12 mouse cellular contexts compared by ENCODE assay signal in the genomic region with DNA sequence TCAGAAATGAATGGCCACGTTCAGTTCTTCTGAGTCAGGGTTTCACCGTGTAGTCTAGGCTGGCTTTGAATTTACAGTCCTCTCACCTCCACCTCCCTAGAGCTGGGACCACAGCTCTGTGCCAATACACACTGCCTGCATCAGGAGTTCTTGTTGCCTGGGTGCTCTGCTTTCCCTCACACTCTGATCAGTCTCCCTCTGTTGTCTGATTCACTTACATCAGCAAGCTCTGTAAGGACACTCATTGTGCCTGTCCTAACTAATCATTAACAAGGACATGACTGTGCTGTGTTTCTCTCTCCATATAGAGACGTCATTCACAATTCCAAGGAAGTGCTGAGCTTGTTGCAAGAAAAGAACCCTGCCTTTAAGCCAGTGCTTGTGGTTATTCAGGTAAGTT. TPM values are rescaled to one million over a fixed set of nuclear protein-coding genes. Genes with fewer than 3 reads are reported as not detected.
A peak's percentile ranks its signal among the peaks of the same experiment; 100 is the strongest.
DNase-seq lines count a peak whose midpoint lies in the region; ATAC-seq and TF ChIP-seq lines count a peak whose summit lies in the region.
"Had no signal": no experiment of that assay in that cellular context is flagged by ENCODE, and none has a peak within 500 bp of the region (broad histone marks: within the 10 kb centered on the region; RNA-seq: fewer than 3 reads in every experiment).

No protein-coding gene starts in this region.

- H3K27ac ChIP-seq in hindbrain, postnatal 0 days, result peak overlapping the region; percentile 27; the same call in 1 of the 2 replicates
- no peak overlapping the region for H3K27ac ChIP-seq in hindbrain, embryonic 11.5 days (ENCODE audit: low read depth, low read length)
- no peak overlapping the region for H3K27ac ChIP-seq in midbrain, embryonic 11.5 days (ENCODE audit: low read depth, low read length)
- H3K27ac ChIP-seq in midbrain, embryonic 10.5 days (replicated peaks), result no peak overlapping the region
- peak overlapping the region; percentile 34 for H3K27ac ChIP-seq in small intestine, adult 2 months (ENCODE audit: insufficient read depth, low read depth, low read length)
- no peak overlapping the region for H3K27ac ChIP-seq in gastrocnemius, adult 2 months
- H3K27ac ChIP-seq: embryonic facial prominence, embryonic 10.5 days; limb, embryonic 15.5 days; macrophage had no signal

- no peak overlapping the region for H3K4me2 ChIP-seq in hindbrain, postnatal 0 days (ENCODE audit: low read depth, low read length)
- no peak overlapping the region for H3K4me2 ChIP-seq in hindbrain, embryonic 11.5 days (replicated peaks; ENCODE audit: low read depth, low read length)
- no peak overlapping the region for H3K4me2 ChIP-seq in midbrain, embryonic 11.5 days
- H3K4me2 ChIP-seq: limb, embryonic 15.5 days had no signal

- H3K4me1 ChIP-seq in hindbrain, postnatal 0 days (ENCODE audit: insufficient read depth, low read length), result no peaks in the 10 kb centered on the region
- no peaks in the 10 kb centered on the region for H3K4me1 ChIP-seq in hindbrain, embryonic 11.5 days (replicated peaks; ENCODE audit: control insufficient read depth, insufficient read depth, low read length)
- no peaks in the 10 kb centered on the region for H3K4me1 ChIP-seq in midbrain, embryonic 11.5 days (ENCODE audit: control insufficient read depth, insufficient read depth, low read length)
- H3K4me1 ChIP-seq in midbrain, embryonic 10.5 days, result peaks cover 25% of the 10 kb centered on the region
- peaks cover 5% of the 10 kb centered on the region; the same call in 1 of the 2 replicates for H3K4me1 ChIP-seq in small intestine, adult 2 months (ENCODE audit: control insufficient read depth, insufficient read depth, insufficient read length, low read length)

- peaks cover 4% of the 10 kb centered on the region; the same call in 1 of the 2 replicates for H3K36me3 ChIP-seq in hindbrain, postnatal 0 days (ENCODE audit: insufficient read depth, low read length)
- H3K36me3 ChIP-seq in hindbrain, embryonic 11.5 days (ENCODE audit: control insufficient read depth, insufficient read depth, low read length), result 0 out of 2 replicates have a peak, but pooled peaks cover 5% of the 10 kb centered on the region
- peaks cover 9% of the 10 kb centered on the region for H3K36me3 ChIP-seq in midbrain, embryonic 11.5 days (ENCODE audit: control insufficient read depth, insufficient read depth, low read length)
- peaks cover 52% of the 10 kb centered on the region for H3K36me3 ChIP-seq in midbrain, embryonic 10.5 days
- peaks cover 2% of the 10 kb centered on the region for H3K36me3 ChIP-seq in small intestine, adult 2 months (ENCODE audit: control insufficient read depth, insufficient read depth, low read length)

- TF ChIP-seq POLR2A in small intestine, adult 2 months (IDR thresholded peaks at IDR 0.05; ENCODE audit: low read depth, low read length), result no peak

- H3K27me3 ChIP-seq in hindbrain, postnatal 0 days (ENCODE audit: insufficient read depth, low read length), result no peaks in the 10 kb centered on the region
- no peaks in the 10 kb centered on the region for H3K27me3 ChIP-seq in hindbrain, embryonic 11.5 days (ENCODE audit: control insufficient read depth, insufficient read depth, low read length)
- H3K27me3 ChIP-seq in midbrain, embryonic 11.5 days (ENCODE audit: control insufficient read depth, insufficient read depth, low read length), result no peaks in the 10 kb centered on the region
- H3K27me3 ChIP-seq in midbrain, embryonic 10.5 days (ENCODE audit: low read depth, poor library complexity, severe bottlenecking), result no peaks in the 10 kb centered on the region
- H3K27me3 ChIP-seq in small intestine, adult 2 months (ENCODE audit: control insufficient read depth, insufficient read depth, low read length), result no peaks in the 10 kb centered on the region
- H3K27me3 ChIP-seq: limb, embryonic 15.5 days had no signal

- H3K9me3 ChIP-seq in hindbrain, postnatal 0 days (ENCODE audit: low read length), result no peaks in the 10 kb centered on the region
- no peaks in the 10 kb centered on the region for H3K9me3 ChIP-seq in hindbrain, embryonic 11.5 days (ENCODE audit: control insufficient read depth, low read length)
- H3K9me3 ChIP-seq in midbrain, embryonic 11.5 days (ENCODE audit: control insufficient read depth, low read length), result no peaks in the 10 kb centered on the region
- peaks cover 6% of the 10 kb centered on the region; the same call in 1 of the 2 replicates for H3K9me3 ChIP-seq in midbrain, embryonic 10.5 days (replicated peaks)
- H3K9me3 ChIP-seq: limb, embryonic 15.5 days had no signal

- 56% methylated on average over 3 of the region's 3 CpGs for WGBS in hindbrain, postnatal 0 days
- WGBS in hindbrain, embryonic 11.5 days, result 78% methylated on average over 3 of the region's 3 CpGs
- WGBS in midbrain, embryonic 11.5 days, result 90% methylated on average over 3 of the region's 3 CpGs
- WGBS in midbrain, embryonic 10.5 days, result 91% methylated on average over 3 of the region's 3 CpGs
- WGBS in small intestine, adult 2 months, result 26% methylated on average over 3 of the region's 3 CpGs

- H3K9ac ChIP-seq in hindbrain, postnatal 0 days (replicated peaks; ENCODE audit: low read length), result no peak overlapping the region
- H3K9ac ChIP-seq in hindbrain, embryonic 11.5 days (ENCODE audit: low read depth, low read length), result no peak overlapping the region
- no peak overlapping the region for H3K9ac ChIP-seq in midbrain, embryonic 11.5 days (ENCODE audit: low read length)
- H3K9ac ChIP-seq: limb, embryonic 15.5 days had no signal

- no peak overlapping the region for H3K4me3 ChIP-seq in hindbrain, postnatal 0 days (ENCODE audit: low read length)
- no peak overlapping the region for H3K4me3 ChIP-seq in hindbrain, embryonic 11.5 days (ENCODE audit: low read depth, low read length)
- H3K4me3 ChIP-seq in midbrain, embryonic 11.5 days (ENCODE audit: low read depth, low read length), result no peak overlapping the region
- H3K4me3 ChIP-seq in midbrain, embryonic 10.5 days, result no peak overlapping the region
- no peak overlapping the region for H3K4me3 ChIP-seq in small intestine, adult 2 months (ENCODE audit: low read depth, low read length)
- H3K4me3 ChIP-seq in gastrocnemius, adult 2 months, result no peak overlapping the region
- H3K4me3 ChIP-seq: embryonic facial prominence, embryonic 10.5 days; limb, embryonic 15.5 days had no signal

- no peak for TF ChIP-seq CTCF in hindbrain, postnatal 0 days (IDR thresholded peaks at IDR 0.05; ENCODE audit: low read depth)
- TF ChIP-seq CTCF in small intestine, adult 2 months (IDR thresholded peaks at IDR 0.05; ENCODE audit: extremely low read depth, insufficient read length, insufficient replicate concordance, low read depth, low read length), result no peak
- no peak for TF ChIP-seq CTCF in gastrocnemius, adult 2 months (IDR thresholded peaks at IDR 0.05)

- DNase-seq in hindbrain, postnatal 0 days (ENCODE audit: low spot score), result peak; percentile 8
- no peak for DNase-seq in hindbrain, embryonic 11.5 days (ENCODE audit: low spot score)
- peak; percentile 47 for DNase-seq in midbrain, embryonic 11.5 days (ENCODE audit: low spot score, missing footprints)
- DNase-seq in midbrain, embryonic 10.5 days (ENCODE audit: low spot score), result no peak
- DNase-seq in cerebellum, postnatal 14 days, result peak; percentile 35 to 55
- no peak for DNase-seq in gastrocnemius, adult 2 months
- no peak for DNase-seq in adrenal gland, adult 18-20 months (ENCODE audit: low spot score in 2 of 2)
- DNase-seq: right cerebral cortex, postnatal 25 days had no signal

- no peak for ATAC-seq in hindbrain, postnatal 0 days
- ATAC-seq in hindbrain, embryonic 11.5 days (ENCODE audit: low FRiP score), result no peak
- ATAC-seq in midbrain, embryonic 11.5 days (ENCODE audit: low FRiP score), result no peak

- intact Hi-C loops in gastrocnemius, adult 2 months (cut with DNase I), result no loop called here

RNA-seq across cellular contexts. Expression of a gene that starts 5.4 kb away (rescaled TPM):
- total RNA-seq in hindbrain, postnatal 0 days (2014; rRNA removed), result 9.0 and 10.7 TPM in 2 replicates
- polyA plus RNA-seq in hindbrain, postnatal 0 days (2015; fragmentation: Nextera tagmentation; extraction: Ambion mirVana), result 7.4 and 7.6 TPM in 2 replicates
- 10.4 and 11.0 TPM in 2 replicates for polyA plus RNA-seq in hindbrain, embryonic 11.5 days (2014; fragmentation: Nextera tagmentation; extraction: Ambion mirVana)
- polyA plus RNA-seq in midbrain, embryonic 11.5 days (2014; fragmentation: Nextera tagmentation; extraction: Ambion mirVana), result 15.1 and 15.4 TPM in 2 replicates
- polyA plus RNA-seq in midbrain, embryonic 10.5 days (2016; fragmentation: Nextera tagmentation; extraction: Ambion mirVana), result 20.2 and 25.2 TPM in 2 replicates
- 0.81 and 1.3 TPM in 2 replicates for polyA plus RNA-seq in small intestine, adult 2 months (2012; rRNA removed)
- under 1 TPM; 0.42 to 0.48 TPM for total RNA-seq in gastrocnemius, adult 2 months (2021)
- total RNA-seq in adrenal gland, adult 18-20 months (2021), result 1 to 10 TPM; 2.4 to 3.7 TPM

Comparison
In these comparisons a context has a peak if more than half of its experiments do, and no peak if none do; other contexts are left out.
1. DNase-seq: peak in hindbrain, postnatal 0 days (single experiment), midbrain, embryonic 11.5 days (single experiment) and cerebellum, postnatal 14 days (2 of 2); none in hindbrain, embryonic 11.5 days (single experiment), midbrain, embryonic 10.5 days (single experiment), gastrocnemius, adult 2 months (single experiment) and adrenal gland, adult 18-20 months (0 of 2).
2. H3K27ac ChIP-seq: peak in hindbrain, postnatal 0 days (single experiment) and small intestine, adult 2 months (single experiment); none in hindbrain, embryonic 11.5 days (single experiment), midbrain, embryonic 11.5 days (single experiment), midbrain, embryonic 10.5 days (single experiment) and gastrocnemius, adult 2 months (single experiment).